Mouse (Mus musculus) lung, embryonic 14.5 days (tissue): ENCODE data around the gene Eya4. TPM values are rescaled to one million over a fixed set of nuclear protein-coding genes. Genes with fewer than 3 reads are reported as not detected.

Experiments used
- ATAC-seq: fragments of 200-750 bp; cut with Nextera tagmentation; 2 replicates; pipeline ENCODE4 v1.8.0; 2017; ENCODE audit warnings: mild to moderate bottlenecking, moderate TSS enrichment, moderate library complexity; ENCODE audit not compliant: insufficient read depth
- DNase-seq: peaks from one replicate; pipeline ENCODE4 v3.0.0-alpha.2; 2015
- H3K27ac ChIP-seq: fragments of 300-500 bp; sonication (generic); 2 replicates; pipeline ENCODE4 v1.5.1; 2014; ENCODE audit warnings: low read depth, mild to moderate bottlenecking, moderate library complexity
- H3K27me3 ChIP-seq: fragments of 300-500 bp; sonication (generic); 2 replicates; pipeline ENCODE4 v1.6.1; 2014; ENCODE audit warnings: low read length, control low read depth; ENCODE audit not compliant: insufficient read depth
- H3K36me3 ChIP-seq: fragments of 300-500 bp; sonication (generic); 2 replicates; pipeline ENCODE4 v1.6.1; 2014; ENCODE audit warnings: control low read depth; ENCODE audit not compliant: insufficient read depth
- H3K4me1 ChIP-seq: fragments of 300-500 bp; sonication (generic); 2 replicates; pipeline ENCODE4 v1.6.1; 2014; ENCODE audit warnings: antibody characterized with exemption, control low read depth; ENCODE audit not compliant: insufficient read depth
- H3K4me2 ChIP-seq: fragments of 300-500 bp; sonication (generic); 2 replicates; pipeline ENCODE4 v1.6.1; 2014; ENCODE audit warnings: mild to moderate bottlenecking
- H3K4me3 ChIP-seq: fragments of 300-500 bp; sonication (generic); 2 replicates; pipeline ENCODE4 v1.5.1; 2014; ENCODE audit warnings: low read depth, low read length
- H3K9ac ChIP-seq: fragments of 300-500 bp; sonication (generic); 2 replicates; pipeline ENCODE4 v1.6.1; 2014
- H3K9me3 ChIP-seq: fragments of 300-500 bp; sonication (generic); 2 replicates; pipeline ENCODE4 v1.6.1; 2016; ENCODE audit warnings: low read depth, low read length, control low read depth
- CTCF ChIP-seq: IDR thresholded peaks from 2 replicates; pipeline ENCODE4 v1.5.1; 2016; ENCODE audit warnings: antibody characterized with exemption, low read depth
- WGBS: fragments of 180-500 bp; shearing (Covaris S2); extraction: QIAGEN DNeasy Blood & Tissue Kit; methylation state at CpG from one replicate; pipeline ENCODE4 v1.1.7; 2014; 5-methylcytosine and 5-hydroxymethylcytosine counted together
- polyA plus RNA-seq: library from polyadenylated mRNA; unstranded; fragments of >200 nt; fragmentation: Nextera tagmentation; extraction: Ambion mirVana; gene quantifications from 2 replicates; pipeline ENCODE4 v1.2.1, GENCODE M21; 2014

Gene Eya4
- 0.97 and 1.0 TPM in 2 replicates for polyA plus RNA-seq

GRCm38 (mm10) chr10:23350011-23350911 is at the start of gene Eya4:
TSS of gene Eya4 (minus strand) at chr10:23350786.
- ATAC-seq (peak; percentile 87), DNase-seq (peak; percentile 77)
- Histone ChIP-seq H3K36me3 (no peaks in the 10 kb centered on the region), H3K27me3 (peaks cover 30% of the 10 kb centered on the region), H3K4me2 (peak within 1 kb of the TSS; percentile 90), H3K4me3 (peak within 1 kb of the TSS; percentile 58), H3K27ac (peak within 1 kb of the TSS; percentile 63; the same call in 1 of the 2 replicates), H3K9me3 (no peaks in the 10 kb centered on the region), H3K4me1 (no peaks in the 10 kb centered on the region; the same call in 1 of the 2 replicates), H3K9ac (peak within 1 kb of the TSS; percentile 60)
- no peak for TF ChIP-seq CTCF
- WGBS, result 2% methylated on average over 62 of the region's 79 CpGs

GRCm38 (mm10) chr10:23395399-23395798 is 44.8 kb upstream of the Eya4 start:
- ATAC-seq, result no peak
- Histone ChIP-seq H3K9ac (no peak overlapping the region), H3K4me1 (peaks cover 10% of the 10 kb centered on the region; the same call in 1 of the 2 replicates), H3K4me3 (no peak overlapping the region), H3K4me2 (no peak overlapping the region), H3K27ac (no peak overlapping the region), H3K36me3 (no peaks in the 10 kb centered on the region), H3K27me3 (no peaks in the 10 kb centered on the region), H3K9me3 (no peaks in the 10 kb centered on the region)
- WGBS, result 77% methylated on average over 3 of the region's 3 CpGs
- no peak for TF ChIP-seq CTCF
- no peak for DNase-seq

GRCm38 (mm10) chr10:23394556-23395245 is 44.1 kb upstream of the Eya4 start:
- Histone ChIP-seq H3K36me3 (no peaks in the 10 kb centered on the region), H3K27me3 (no peaks in the 10 kb centered on the region), H3K4me3 (no peak overlapping the region), H3K9ac (no peak overlapping the region), H3K4me2 (no peak overlapping the region), H3K9me3 (no peaks in the 10 kb centered on the region), H3K27ac (no peak overlapping the region), H3K4me1 (peaks cover 10% of the 10 kb centered on the region; the same call in 1 of the 2 replicates)
- no peak for ATAC-seq
- TF ChIP-seq CTCF, result no peak
- 69% methylated on average over 11 of the region's 11 CpGs for WGBS
- DNase-seq, result peak; percentile 39

- Histone ChIP-seq H3K9ac (no peak overlapping the region), H3K27ac (no peak overlapping the region), H3K36me3 (no peaks in the 10 kb centered on the region), H3K4me2 (no peak overlapping the region), H3K9me3 (no peaks in the 10 kb centered on the region), H3K27me3 (no peaks in the 10 kb centered on the region), H3K4me3 (no peak overlapping the region), H3K4me1 (peaks cover 10% of the 10 kb centered on the region; the same call in 1 of the 2 replicates)
- ATAC-seq (no peak; the same call in 1 of the 2 replicates), DNase-seq (peak; percentile 76)
- TF ChIP-seq CTCF, result no peak
- WGBS, result 19% methylated on average over 6 of the region's 6 CpGs
These were observed 43.6 kb upstream of the Eya4 start for GRCm38 (mm10) chr10:23394152-23394551.

GRCm38 (mm10) chr10:23363866-23364265 is 13.3 kb upstream of the Eya4 start:
- no peak for ATAC-seq
- 86% methylated on average over 6 of the region's 6 CpGs for WGBS
- H3K27me3 ChIP-seq, result no peaks in the 10 kb centered on the region
- no peak for DNase-seq
- no peaks in the 10 kb centered on the region for H3K4me1 ChIP-seq
- H3K9ac ChIP-seq, result no peak overlapping the region
- no peaks in the 10 kb centered on the region for H3K9me3 ChIP-seq
- no peak overlapping the region for H3K27ac ChIP-seq
- no peak overlapping the region for H3K4me3 ChIP-seq
- H3K36me3 ChIP-seq, result no peaks in the 10 kb centered on the region
- no peak overlapping the region for H3K4me2 ChIP-seq
- TF ChIP-seq CTCF, result no peak

GRCm38 (mm10) chr10:23349392-23350010 is 1.1 kb downstream of the Eya4 start:
- no peaks in the 10 kb centered on the region for H3K36me3 ChIP-seq
- H3K9ac ChIP-seq, result peak overlapping the region; percentile 60
- ATAC-seq (peak; percentile 50), DNase-seq (no peak)
- peak overlapping the region; percentile 58 for H3K4me3 ChIP-seq
- no peaks in the 10 kb centered on the region for H3K9me3 ChIP-seq
- H3K4me2 ChIP-seq, result peak overlapping the region; percentile 90
- peak overlapping the region; percentile 63; the same call in 1 of the 2 replicates for H3K27ac ChIP-seq
- peaks cover 30% of the 10 kb centered on the region for H3K27me3 ChIP-seq
- no peak for TF ChIP-seq CTCF
- under 1% methylated on average over 30 of the region's 33 CpGs for WGBS
- no peaks in the 10 kb centered on the region; the same call in 1 of the 2 replicates for H3K4me1 ChIP-seq
